Mouse (Mus musculus): ENCODE measurements around the gene Tmem267. TPM values are rescaled to one million over a fixed set of nuclear protein-coding genes. Genes with fewer than 3 reads are reported as not detected.

Tmem267 gene
- 5.6 and 9.4 TPM in 2 replicates for polyA plus RNA-seq (2012; rRNA removed; ENCODE audit: low replicate concordance)

DNA sequence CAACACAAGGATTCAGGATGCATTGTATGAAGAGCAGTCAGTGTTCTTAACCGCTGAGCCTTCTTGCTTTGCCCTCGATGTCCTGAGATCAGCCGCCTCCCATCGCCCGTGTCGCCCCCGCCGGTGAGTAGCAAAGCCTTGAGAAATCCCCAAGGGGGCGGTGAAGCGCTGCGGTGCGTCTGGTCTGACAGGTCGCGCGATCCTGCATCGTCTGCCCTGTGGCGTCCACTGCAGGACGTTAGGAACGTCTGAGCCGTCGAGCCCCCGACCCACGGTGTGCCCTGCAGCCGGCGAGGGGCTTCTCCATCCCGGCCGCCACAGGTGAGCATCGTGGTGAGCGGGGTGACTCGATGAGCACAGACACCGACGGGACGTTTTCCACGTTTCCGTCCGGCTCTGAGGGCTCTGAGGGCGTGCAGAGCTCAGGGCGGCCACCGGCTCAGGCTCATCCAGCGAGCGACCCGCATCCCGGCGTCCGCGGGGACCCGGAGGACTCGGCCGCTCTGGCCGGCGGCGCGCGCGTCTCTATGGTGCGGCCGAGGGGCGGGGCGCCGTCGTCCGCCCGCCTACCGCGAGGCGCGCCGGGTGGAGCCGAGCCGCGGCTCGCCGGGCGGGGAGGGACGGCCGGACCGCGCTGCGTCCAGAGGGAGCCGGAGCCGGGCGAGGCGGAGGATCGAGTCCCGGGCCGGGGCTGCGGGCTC is at the start of gene Tmem267, which contains the start of gene 3110070M22Rik:
TSS of gene Tmem267 (plus strand) at position 160 of the 701 bp plus-strand sequence.
TSS of gene 3110070M22Rik (minus strand) at position 504 of the 701 bp plus-strand sequence.

DNA sequence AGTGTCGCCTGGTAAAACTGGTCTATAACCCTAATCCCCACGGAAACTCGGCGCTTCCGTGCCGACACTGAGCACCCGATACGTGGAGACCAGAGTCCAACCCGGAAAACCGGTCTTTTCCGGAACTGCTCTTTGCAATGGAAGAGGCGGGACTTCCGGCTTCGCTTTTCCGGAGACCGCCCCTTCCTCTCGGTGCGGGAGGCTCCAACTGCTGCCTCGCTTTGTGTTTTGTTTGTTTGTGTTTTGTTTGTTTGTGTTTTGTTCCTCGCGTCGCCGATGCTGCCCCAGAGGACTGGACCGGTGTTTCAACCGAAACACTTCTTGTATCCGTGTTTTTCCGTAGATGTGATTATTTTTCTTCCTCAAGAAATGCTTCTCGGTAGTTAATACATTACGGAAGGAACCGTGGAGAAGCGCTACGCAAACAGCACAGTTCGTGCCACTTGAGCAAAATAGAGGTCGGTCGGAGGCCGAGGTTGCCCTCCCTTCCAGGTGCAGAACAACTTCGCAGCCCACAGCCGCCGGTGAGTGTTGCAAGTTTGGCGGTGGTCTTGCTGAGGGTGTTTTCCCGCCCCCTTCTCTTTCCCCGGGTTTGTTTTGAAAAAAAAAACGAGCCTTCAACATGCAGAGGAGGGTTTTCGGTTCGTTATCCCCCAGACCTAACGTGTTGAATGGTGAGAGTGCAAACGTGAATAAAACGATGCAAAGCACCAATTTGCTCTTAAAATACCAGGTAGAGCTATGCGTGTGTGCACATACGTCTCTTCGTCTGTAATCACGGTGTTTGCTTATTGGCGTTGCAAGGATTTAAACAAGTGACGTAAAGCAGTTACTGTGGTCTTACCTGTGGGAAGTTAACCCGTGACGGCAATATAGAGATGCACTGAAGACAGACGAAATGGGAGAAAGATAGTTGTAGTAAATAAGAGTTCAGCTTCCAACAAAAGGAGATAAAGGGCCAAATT is 25.0 kb upstream of the Tmem267 start, which contains the start of gene 4833420G17Rik:
TSS of gene 4833420G17Rik (plus strand) at position 173 of the 965 bp plus-strand sequence.

DNA sequence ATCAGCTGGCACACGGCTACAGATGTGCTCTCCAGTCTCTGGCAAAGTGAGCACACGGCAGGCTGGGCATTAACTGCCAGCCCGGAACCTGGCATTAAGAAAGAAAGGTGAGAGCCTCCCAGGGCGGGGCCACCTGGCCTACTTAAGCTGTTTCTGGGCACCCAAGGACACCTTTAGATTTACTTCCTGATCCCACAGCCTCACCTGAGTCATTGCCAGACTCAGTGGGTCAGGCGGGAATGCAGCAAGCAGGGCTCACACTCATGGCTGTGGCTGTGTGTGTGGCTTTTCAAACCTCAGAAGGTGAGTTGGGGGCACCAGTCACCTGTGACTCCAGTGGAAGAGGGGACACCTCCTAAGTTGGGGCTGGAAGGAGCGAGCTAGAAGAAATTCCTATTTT is 135.8 kb downstream of the Tmem267 start, which contains the start of gene Ccl28:
TSS of gene Ccl28 (plus strand) at position 186 of the 400 bp plus-strand sequence.

Other genes with a start within 250 kb of the Tmem267 start
- 14.7 and 26.0 TPM in 2 replicates for gene Paip1, start 59.4 kb upstream of the Tmem267 start, polyA plus RNA-seq (2012; rRNA removed; ENCODE audit: low replicate concordance)
- gene 4833420G17Rik, start 25.3 kb upstream of the Tmem267 start, polyA plus RNA-seq (2012; rRNA removed; ENCODE audit: low replicate concordance), result 18.9 and 27.8 TPM in 2 replicates
- gene 3110070M22Rik, start 344 bp downstream of the Tmem267 start, polyA plus RNA-seq (2012; rRNA removed; ENCODE audit: low replicate concordance), result 1.8 and 2.4 TPM in 2 replicates
- 0.04 TPM in 1 of 2 replicates, not detected in the other for gene Ccl28, start 135.8 kb downstream of the Tmem267 start, polyA plus RNA-seq (2012; rRNA removed; ENCODE audit: low replicate concordance)
- gene Hmgcs1, start 202.3 kb downstream of the Tmem267 start, polyA plus RNA-seq (2012; rRNA removed; ENCODE audit: low replicate concordance), result 17.6 and 43.9 TPM in 2 replicates

Data from mammary gland, adult 2 months (tissue).